Mouse (Mus musculus) hindbrain, embryonic 11.5 days (tissue): Measurements from ENCODE around the gene Gm45213. TPM values are rescaled to one million over a fixed set of nuclear protein-coding genes. Genes with fewer than 3 reads are reported as not detected.

Experiments used
- ATAC-seq: fragments of 200-750 bp; cut with Nextera tagmentation; 2 replicates; pipeline ENCODE4 v1.8.0; 2017; ENCODE audit warnings: mild to moderate bottlenecking, moderate TSS enrichment, moderate library complexity; ENCODE audit not compliant: low FRiP score
- DNase-seq: peaks from one replicate; pipeline ENCODE4 v3.0.0-alpha.2; 2015; ENCODE audit warnings: low spot score
- H3K27ac ChIP-seq: fragments of 300-500 bp; sonication (generic); 2 replicates; pipeline ENCODE4 v1.5.1; 2014; ENCODE audit warnings: mild to moderate bottlenecking, low read depth, low read length
- H3K27me3 ChIP-seq: fragments of 300-500 bp; sonication (generic); 2 replicates; pipeline ENCODE4 v1.6.1; 2014; ENCODE audit warnings: mild to moderate bottlenecking, low read length, moderate library complexity, mixed read lengths; ENCODE audit not compliant: control insufficient read depth, insufficient read depth
- H3K36me3 ChIP-seq: fragments of 300-500 bp; sonication (generic); 2 replicates; pipeline ENCODE4 v1.6.1; 2014; ENCODE audit warnings: mild to moderate bottlenecking, low read length, moderate library complexity, mixed read lengths; ENCODE audit not compliant: control insufficient read depth, insufficient read depth
- H3K4me1 ChIP-seq: fragments of 300-500 bp; sonication (generic); replicated peaks from 2 replicates; pipeline ENCODE4 v1.6.1; 2014; ENCODE audit warnings: low read length, mixed read lengths; ENCODE audit not compliant: control insufficient read depth, insufficient read depth
- H3K4me2 ChIP-seq: fragments of 300-500 bp; sonication (generic); replicated peaks from 2 replicates; pipeline ENCODE4 v1.6.1; 2014; ENCODE audit warnings: mild to moderate bottlenecking, low read depth, low read length
- H3K4me3 ChIP-seq: fragments of 300-500 bp; sonication (generic); 2 replicates; pipeline ENCODE4 v1.5.1; 2014; ENCODE audit warnings: low read depth, low read length
- H3K9ac ChIP-seq: fragments of 300-500 bp; sonication (generic); 2 replicates; pipeline ENCODE4 v1.6.1; 2014; ENCODE audit warnings: low read depth, low read length
- H3K9me3 ChIP-seq: fragments of 300-500 bp; sonication (generic); 2 replicates; pipeline ENCODE4 v1.6.1; 2016; ENCODE audit warnings: low read length; ENCODE audit not compliant: control insufficient read depth
- WGBS: fragments of 180-500 bp; shearing (Covaris S2); extraction: QIAGEN DNeasy Blood & Tissue Kit; methylation state at CpG from one replicate; pipeline ENCODE4 v1.1.7; 2014; 5-methylcytosine and 5-hydroxymethylcytosine counted together
- polyA plus RNA-seq: library from polyadenylated mRNA; unstranded; fragments of >200 nt; fragmentation: Nextera tagmentation; extraction: Ambion mirVana; gene quantifications from 2 replicates; pipeline ENCODE4 v1.2.1, GENCODE M21; 2014

Gene Gm45213
- not detected in 2 replicates for polyA plus RNA-seq

- ATAC-seq, result no peak
Observed at GRCm38 (mm10) chr7:66043552-66044459, at the start of gene Gm45213. Gene Gm45213 (plus strand): TSS chr7:66043602.

GRCm38 (mm10) chr7:66001035-66001754, 42.2 kb upstream of the Gm45213 start:
- Histone ChIP-seq H3K27ac (no peak overlapping the region), H3K4me3 (no peak overlapping the region), H3K4me1 (no peaks in the 10 kb centered on the region), H3K36me3 (no peaks in the 10 kb centered on the region), H3K9me3 (no peaks in the 10 kb centered on the region), H3K27me3 (no peaks in the 10 kb centered on the region), H3K9ac (no peak overlapping the region), H3K4me2 (no peak overlapping the region)
- ATAC-seq (no peak), DNase-seq (no peak)
- 91% methylated on average over 16 of the region's 16 CpGs for WGBS

More at GRCm38 (mm10) chr7:66043552-66044459, at the start of gene Gm45213:
- 74% methylated on average over 10 of the region's 10 CpGs for WGBS
- Histone ChIP-seq H3K4me3 (no peak within 1 kb of the TSS), H3K4me1 (0 out of 2 replicates have a peak, but pooled peaks cover 2% of the 10 kb centered on the region), H3K27ac (no peak within 1 kb of the TSS), H3K4me2 (no peak within 1 kb of the TSS), H3K9me3 (no peaks in the 10 kb centered on the region), H3K36me3 (no peaks in the 10 kb centered on the region), H3K9ac (no peak within 1 kb of the TSS), H3K27me3 (0 out of 2 replicates have a peak, but pooled peaks cover 2% of the 10 kb centered on the region)
- no peak for DNase-seq

- no peaks in the 10 kb centered on the region for H3K4me1 ChIP-seq
- no peak for ATAC-seq
- no peaks in the 10 kb centered on the region for H3K9me3 ChIP-seq
- no peak overlapping the region for H3K27ac ChIP-seq
- DNase-seq, result no peak
- no peak overlapping the region for H3K4me3 ChIP-seq
- no peaks in the 10 kb centered on the region for H3K36me3 ChIP-seq
- no peak overlapping the region for H3K9ac ChIP-seq
- no peaks in the 10 kb centered on the region for H3K27me3 ChIP-seq
- H3K4me2 ChIP-seq, result no peak overlapping the region
- 81% methylated on average over 3 of the region's 3 CpGs for WGBS
Observed at GRCm38 (mm10) chr7:66001797-66002196, 41.6 kb upstream of the Gm45213 start.

- H3K4me2 ChIP-seq, result no peak overlapping the region
- H3K27me3 ChIP-seq, result no peaks in the 10 kb centered on the region
- no peak overlapping the region for H3K27ac ChIP-seq
- no peak overlapping the region for H3K4me3 ChIP-seq
- H3K9ac ChIP-seq, result no peak overlapping the region
- 87% methylated on average over 5 of the region's 5 CpGs for WGBS
- H3K4me1 ChIP-seq, result no peaks in the 10 kb centered on the region
- ATAC-seq, result no peak
- no peaks in the 10 kb centered on the region for H3K9me3 ChIP-seq
- DNase-seq, result no peak
- H3K36me3 ChIP-seq, result no peaks in the 10 kb centered on the region
Observed at GRCm38 (mm10) chr7:66003447-66003846, 40.0 kb upstream of the Gm45213 start.

- 74% methylated on average over 13 of the region's 13 CpGs for WGBS
- no peak for DNase-seq
- no peak for ATAC-seq
Observed at GRCm38 (mm10) chr7:66003865-66004638, 39.4 kb upstream of the Gm45213 start.

GRCm38 (mm10) chr7:66005066-66005465, 38.3 kb upstream of the Gm45213 start:
- Histone ChIP-seq H3K9me3 (no peaks in the 10 kb centered on the region), H3K4me3 (no peak overlapping the region), H3K27ac (no peak overlapping the region), H3K36me3 (no peaks in the 10 kb centered on the region), H3K27me3 (no peaks in the 10 kb centered on the region), H3K9ac (no peak overlapping the region), H3K4me2 (no peak overlapping the region), H3K4me1 (no peaks in the 10 kb centered on the region)
- ATAC-seq, result no peak
- DNase-seq, result no peak
- 90% methylated on average over 10 of the region's 10 CpGs for WGBS

More at GRCm38 (mm10) chr7:66003865-66004638, 39.4 kb upstream of the Gm45213 start:
- Histone ChIP-seq H3K27me3 (no peaks in the 10 kb centered on the region), H3K4me3 (no peak overlapping the region), H3K27ac (no peak overlapping the region), H3K4me1 (no peaks in the 10 kb centered on the region), H3K9ac (no peak overlapping the region), H3K4me2 (no peak overlapping the region), H3K36me3 (no peaks in the 10 kb centered on the region), H3K9me3 (no peaks in the 10 kb centered on the region)

GRCm38 (mm10) chr7:66008161-66008891, 35.1 kb upstream of the Gm45213 start:
- no peak for DNase-seq
- no peaks in the 10 kb centered on the region for H3K4me1 ChIP-seq
- H3K36me3 ChIP-seq, result no peaks in the 10 kb centered on the region
- no peak overlapping the region for H3K27ac ChIP-seq
- no peaks in the 10 kb centered on the region for H3K27me3 ChIP-seq
- ATAC-seq, result no peak
- H3K4me3 ChIP-seq, result no peak overlapping the region
- no peak overlapping the region for H3K9ac ChIP-seq
- H3K9me3 ChIP-seq, result no peaks in the 10 kb centered on the region
- WGBS, result 90% methylated on average over 11 of the region's 11 CpGs
- H3K4me2 ChIP-seq, result no peak overlapping the region

- Histone ChIP-seq H3K9me3 (no peaks in the 10 kb centered on the region), H3K4me3 (no peak overlapping the region), H3K4me1 (no peaks in the 10 kb centered on the region), H3K36me3 (no peaks in the 10 kb centered on the region), H3K27me3 (no peaks in the 10 kb centered on the region), H3K4me2 (no peak overlapping the region), H3K27ac (no peak overlapping the region), H3K9ac (no peak overlapping the region)
- no peak for DNase-seq
- no peak for ATAC-seq
- 89% methylated on average over 16 of the region's 16 CpGs for WGBS
Observed at GRCm38 (mm10) chr7:66008892-66009273, 34.5 kb upstream of the Gm45213 start.
